8 mouse cellular contexts compared by ENCODE assay signal in the genomic region with DNA sequence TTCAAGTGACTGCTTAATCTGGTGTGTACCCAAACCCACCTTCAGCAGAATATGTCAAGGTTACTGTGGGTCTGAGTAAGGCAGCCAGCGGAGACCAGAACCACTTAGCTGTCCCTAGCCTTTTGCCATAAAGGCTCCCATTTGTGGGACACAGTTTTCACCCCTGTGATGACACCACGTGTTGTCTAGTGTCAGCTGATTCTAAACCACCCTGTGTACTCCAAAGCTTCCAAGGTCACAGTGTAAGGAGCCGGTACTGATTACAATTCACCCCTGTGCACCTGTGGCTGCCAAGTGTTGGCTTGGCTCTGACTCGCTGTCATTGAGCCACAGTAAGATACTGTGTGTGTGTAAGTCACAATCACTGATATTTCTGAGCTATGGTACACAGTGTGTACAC. TPM values are rescaled to one million over a fixed set of nuclear protein-coding genes. Genes with fewer than 3 reads are reported as not detected.
DNase-seq lines count a peak whose midpoint lies in the region; ATAC-seq and TF ChIP-seq lines count a peak whose summit lies in the region.

No protein-coding gene starts in this region.

- H3K27ac ChIP-seq in heart, embryonic 12.5 days (ENCODE audit: poor library complexity, severe bottlenecking), result peak overlapping the region; percentile 90
- peak overlapping the region; percentile 79; the same call in 1 of the 2 replicates for H3K27ac ChIP-seq in kidney, embryonic 15.5 days
- peak overlapping the region; percentile 96; the same call in 1 of the 2 replicates for H3K27ac ChIP-seq in midbrain, embryonic 10.5 days (replicated peaks)

- peak overlapping the region; percentile 99 for H3K9ac ChIP-seq in heart, embryonic 12.5 days
- H3K9ac ChIP-seq in kidney, embryonic 15.5 days, result peak overlapping the region; percentile 96

- 39% methylated on average over 4 of the region's 4 CpGs for WGBS in heart, embryonic 12.5 days
- 57% methylated on average over 4 of the region's 4 CpGs for WGBS in kidney, embryonic 15.5 days
- WGBS in midbrain, embryonic 10.5 days, result 63% methylated on average over 4 of the region's 4 CpGs

- ATAC-seq in heart, embryonic 12.5 days (ENCODE audit: insufficient number of reproducible peaks, low FRiP score), result peak; percentile 27; the same call in 1 of the 2 replicates
- peak; percentile 13; the same call in 1 of the 2 replicates for ATAC-seq in kidney, embryonic 15.5 days (replicated peaks; ENCODE audit: low FRiP score)

- peak overlapping the region; percentile 76 for H3K4me2 ChIP-seq in heart, embryonic 12.5 days
- peak overlapping the region; percentile 64 for H3K4me2 ChIP-seq in kidney, embryonic 15.5 days

- peaks cover 27% of the 10 kb centered on the region for H3K36me3 ChIP-seq in E14TG2a.4 (ENCODE audit: insufficient read depth, low read length)
- H3K36me3 ChIP-seq in heart, embryonic 12.5 days, result peaks cover 26% of the 10 kb centered on the region
- peaks cover 32% of the 10 kb centered on the region for H3K36me3 ChIP-seq in kidney, embryonic 15.5 days
- H3K36me3 ChIP-seq in midbrain, embryonic 10.5 days, result peaks cover 25% of the 10 kb centered on the region

- peaks cover 17% of the 10 kb centered on the region for H3K4me1 ChIP-seq in E14TG2a.4 (replicated peaks; ENCODE audit: low read depth, low read length)
- H3K4me1 ChIP-seq in heart, embryonic 12.5 days (replicated peaks), result peaks cover 5% of the 10 kb centered on the region
- H3K4me1 ChIP-seq in kidney, embryonic 15.5 days, result peaks cover 8% of the 10 kb centered on the region; the same call in 1 of the 2 replicates
- H3K4me1 ChIP-seq in midbrain, embryonic 10.5 days, result peaks cover 10% of the 10 kb centered on the region

- H3K9me3 ChIP-seq in E14TG2a.4 (ENCODE audit: low read length), result no peaks in the 10 kb centered on the region
- H3K9me3 ChIP-seq in heart, embryonic 12.5 days (replicated peaks), result no peaks in the 10 kb centered on the region
- H3K9me3 ChIP-seq in kidney, embryonic 15.5 days (replicated peaks), result no peaks in the 10 kb centered on the region
- H3K9me3 ChIP-seq in midbrain, embryonic 10.5 days (replicated peaks), result no peaks in the 10 kb centered on the region

- H3K27me3 ChIP-seq in E14TG2a.4 (ENCODE audit: insufficient read depth, low read length), result no peaks in the 10 kb centered on the region
- H3K27me3 ChIP-seq in heart, embryonic 12.5 days (replicated peaks), result no peaks in the 10 kb centered on the region
- H3K27me3 ChIP-seq in kidney, embryonic 15.5 days, result no peaks in the 10 kb centered on the region
- no peaks in the 10 kb centered on the region for H3K27me3 ChIP-seq in midbrain, embryonic 10.5 days (ENCODE audit: low read depth, poor library complexity, severe bottlenecking)

- TF ChIP-seq CTCF in E14TG2a.4 (conservative IDR thresholded peaks at IDR 0.05; ENCODE audit: low read length), result no peak

- DNase-seq in T-cell, adult 2 months (ENCODE audit: low spot score), result peak; percentile 23
- peak; percentile 17 to 38 for DNase-seq in cerebellum, postnatal 36 days
- no peak for DNase-seq in midbrain, embryonic 10.5 days (ENCODE audit: low spot score)
- DNase-seq in yolk sac, embryonic 10.5 days (ENCODE audit: low spot score), result peak; percentile 8
- DNase-seq in frontal cortex, postnatal 36 days (ENCODE audit: low spot score in 2 of 2), result no peak

- H3K4me3 ChIP-seq in E14TG2a.4 (replicated peaks; ENCODE audit: low read length), result peak overlapping the region; percentile 94
- H3K4me3 ChIP-seq in heart, embryonic 12.5 days, result peak overlapping the region; percentile 99
- peak overlapping the region; percentile 97 for H3K4me3 ChIP-seq in kidney, embryonic 15.5 days (replicated peaks)
- peak overlapping the region; percentile 96 for H3K4me3 ChIP-seq in midbrain, embryonic 10.5 days

RNA-seq across cellular contexts. Expression of gene Tmem106b, which starts 0.9 kb away (rescaled TPM):
- polyA plus RNA-seq in heart, embryonic 12.5 days (2016; fragmentation: Nextera tagmentation; extraction: Ambion mirVana), result 33.4 and 37.8 TPM in 2 replicates
- 35.5 and 41.0 TPM in 2 replicates for polyA plus RNA-seq in kidney, embryonic 15.5 days (2015; fragmentation: Nextera tagmentation; extraction: Ambion mirVana)
- 19.2 and 24.5 TPM in 2 replicates for polyA plus RNA-seq in midbrain, embryonic 10.5 days (2016; fragmentation: Nextera tagmentation; extraction: Ambion mirVana)

Comparison
In these comparisons a context has a peak if more than half of its experiments do, and no peak if none do; other contexts are left out.
1. DNase-seq: peak in T-cell, adult 2 months (single experiment), cerebellum, postnatal 36 days (2 of 2) and yolk sac, embryonic 10.5 days (single experiment); none in midbrain, embryonic 10.5 days (single experiment) and frontal cortex, postnatal 36 days (0 of 2).
2. Peak in every context shown above with its lines, with median percentiles within 50 percentile points of each other: H3K4me3 ChIP-seq and H3K27ac ChIP-seq.